Mouse (Mus musculus): ENCODE results near the gene Crb2. TPM values are rescaled to one million over a fixed set of nuclear protein-coding genes. Genes with fewer than 3 reads are reported as not detected.

The Crb2 gene
- total RNA-seq, 2 experiments from 2014 or later: 0.05 TPM; not detected in 1

GRCm38 (mm10) chr2:37797046-37797445, 21.0 kb downstream of the Crb2 start:
- DNase-seq (ENCODE audit: low spot score): no peak

- no peak for DNase-seq (ENCODE audit: low spot score)
These were observed 23.1 kb downstream of the Crb2 start for GRCm38 (mm10) chr2:37799137-37799536.

- no peak for DNase-seq (ENCODE audit: low spot score)
These were observed 25.6 kb downstream of the Crb2 start for GRCm38 (mm10) chr2:37801687-37802086.

GRCm38 (mm10) chr2:37802610-37803212, 26.7 kb downstream of the Crb2 start:
- peak; percentile 66 for DNase-seq (ENCODE audit: low spot score)

- no peak for DNase-seq (ENCODE audit: low spot score)
These were observed 35.6 kb downstream of the Crb2 start for GRCm38 (mm10) chr2:37811682-37812081.

GRCm38 (mm10) chr2:37812401-37812800, 36.4 kb downstream of the Crb2 start:
- DNase-seq (ENCODE audit: low spot score): no peak

GRCm38 (mm10) chr2:37814820-37815361, 38.8 kb downstream of the Crb2 start:
- no peak for DNase-seq (ENCODE audit: low spot score)

GRCm38 (mm10) chr2:37815676-37816075, 39.6 kb downstream of the Crb2 start:
- DNase-seq (ENCODE audit: low spot score): peak; percentile 78

GRCm38 (mm10) chr2:37818761-37819525, 42.9 kb downstream of the Crb2 start:
- no peak for DNase-seq (ENCODE audit: low spot score)

GRCm38 (mm10) chr2:37819526-37820152, 43.6 kb downstream of the Crb2 start:
- peak; percentile 25 for DNase-seq (ENCODE audit: low spot score)

GRCm38 (mm10) chr2:37822122-37822521, 46.1 kb downstream of the Crb2 start:
- no peak for DNase-seq (ENCODE audit: low spot score)

- no peak for DNase-seq (ENCODE audit: low spot score)
These were observed 47.8 kb downstream of the Crb2 start for GRCm38 (mm10) chr2:37823826-37824225.

- no peak for DNase-seq (ENCODE audit: low spot score)
These were observed 53.8 kb downstream of the Crb2 start for GRCm38 (mm10) chr2:37829758-37830275.

- DNase-seq (ENCODE audit: low spot score): no peak
These were observed 56.2 kb downstream of the Crb2 start for GRCm38 (mm10) chr2:37832253-37832652.

GRCm38 (mm10) chr2:37836926-37837325, 60.9 kb downstream of the Crb2 start:
- no peak for DNase-seq (ENCODE audit: low spot score)

- DNase-seq (ENCODE audit: low spot score): no peak
These were observed 61.5 kb downstream of the Crb2 start for GRCm38 (mm10) chr2:37837542-37837941.

- no peak for DNase-seq (ENCODE audit: low spot score)
These were observed 62.3 kb downstream of the Crb2 start for GRCm38 (mm10) chr2:37838202-37838984.

- no peak for DNase-seq (ENCODE audit: low spot score)
These were observed 63.9 kb downstream of the Crb2 start for GRCm38 (mm10) chr2:37839922-37840321.

GRCm38 (mm10) chr2:37842151-37842569, 66.1 kb downstream of the Crb2 start:
- DNase-seq (ENCODE audit: low spot score): no peak

GRCm38 (mm10) chr2:37842719-37843118, 66.7 kb downstream of the Crb2 start:
- no peak for DNase-seq (ENCODE audit: low spot score)

Data from gastrocnemius, adult 18-20 months (tissue).